Mouse (Mus musculus) right cerebral cortex, adult 2 months (tissue): ENCODE measurements around the gene Pitpnc1.

ENCODE experiments used
- DNase-seq, 2 experiments: peaks; one replicate each; pipeline ENCODE4 v3.0.0; 2021 to 2022; ENCODE audit warnings: low spot score in 2 of 2

Gene Pitpnc1

GRCm38 (mm10) chr11:107443121-107444095, 27.1 kb downstream of the Pitpnc1 start:
- DNase-seq: no peak

- no peak for DNase-seq
Measured at GRCm38 (mm10) chr11:107441050-107441449, 29.4 kb downstream of the Pitpnc1 start.

GRCm38 (mm10) chr11:107438140-107438539, 32.4 kb downstream of the Pitpnc1 start:
- DNase-seq: no peak

GRCm38 (mm10) chr11:107437723-107438122, 32.8 kb downstream of the Pitpnc1 start:
- DNase-seq: no peak

- DNase-seq: no peak
Measured at GRCm38 (mm10) chr11:107435776-107436449, 34.6 kb downstream of the Pitpnc1 start.

GRCm38 (mm10) chr11:107431197-107431965, 39.1 kb downstream of the Pitpnc1 start:
- no peak for DNase-seq

GRCm38 (mm10) chr11:107428011-107428410, 42.5 kb downstream of the Pitpnc1 start:
- no peak for DNase-seq

GRCm38 (mm10) chr11:107424176-107424575, 46.3 kb downstream of the Pitpnc1 start:
- DNase-seq: no peak

- no peak for DNase-seq
Measured at GRCm38 (mm10) chr11:107422356-107422754, 48.1 kb downstream of the Pitpnc1 start.

GRCm38 (mm10) chr11:107421751-107422355, 48.6 kb downstream of the Pitpnc1 start:
- no peak for DNase-seq

GRCm38 (mm10) chr11:107419925-107420324, 50.6 kb downstream of the Pitpnc1 start:
- DNase-seq: no peak

GRCm38 (mm10) chr11:107417041-107417583, 53.4 kb downstream of the Pitpnc1 start:
- DNase-seq: no peak

GRCm38 (mm10) chr11:107416561-107416926, 54.0 kb downstream of the Pitpnc1 start:
- DNase-seq: peak in 1 of 2 experiments; percentile 32

GRCm38 (mm10) chr11:107415901-107416560, 54.5 kb downstream of the Pitpnc1 start:
- no peak for DNase-seq

GRCm38 (mm10) chr11:107414996-107415747, 55.3 kb downstream of the Pitpnc1 start:
- no peak for DNase-seq

GRCm38 (mm10) chr11:107413251-107413655, 57.2 kb downstream of the Pitpnc1 start:
- peak in 1 of 2 experiments; percentile 51 for DNase-seq

- no peak for DNase-seq
Measured at GRCm38 (mm10) chr11:107412128-107412527, 58.4 kb downstream of the Pitpnc1 start.

GRCm38 (mm10) chr11:107411576-107411975, 58.9 kb downstream of the Pitpnc1 start:
- no peak for DNase-seq

- no peak for DNase-seq
Measured at GRCm38 (mm10) chr11:107410804-107411203, 59.7 kb downstream of the Pitpnc1 start.
